Mouse (Mus musculus) embryonic facial prominence, embryonic 15.5 days (tissue): ENCODE results near the gene Gm44502. TPM values are rescaled to one million over a fixed set of nuclear protein-coding genes. Genes with fewer than 3 reads are reported as not detected.

Source experiments
- ATAC-seq: fragments of 200-750 bp; cut with Nextera tagmentation; 2 replicates; pipeline ENCODE4 v1.8.0; 2017; ENCODE audit warnings: low read depth, moderate TSS enrichment; ENCODE audit not compliant: insufficient number of reproducible peaks, low FRiP score, low TSS enrichment
- H3K27ac ChIP-seq: fragments of 300-500 bp; sonication (generic); replicated peaks from 2 replicates; pipeline ENCODE4 v1.5.1; 2015; ENCODE audit warnings: mild to moderate bottlenecking, inconsistent platforms
- H3K27me3 ChIP-seq: fragments of 300-500 bp; sonication (generic); 2 replicates; pipeline ENCODE4 v1.6.1; 2015; ENCODE audit warnings: inconsistent platforms
- H3K36me3 ChIP-seq: fragments of 300-500 bp; sonication (generic); 2 replicates; pipeline ENCODE4 v1.6.1; 2015; ENCODE audit warnings: mild to moderate bottlenecking, inconsistent platforms
- H3K4me1 ChIP-seq: fragments of 300-500 bp; sonication (generic); 2 replicates; pipeline ENCODE4 v1.6.1; 2015; ENCODE audit warnings: inconsistent platforms
- H3K4me2 ChIP-seq: fragments of 300-500 bp; sonication (generic); replicated peaks from 2 replicates; pipeline ENCODE4 v1.6.1; 2015; ENCODE audit warnings: mild to moderate bottlenecking, inconsistent platforms
- H3K4me3 ChIP-seq: fragments of 300-500 bp; sonication (generic); replicated peaks from 2 replicates; pipeline ENCODE4 v1.5.1; 2015; ENCODE audit warnings: mild to moderate bottlenecking, inconsistent platforms
- H3K9ac ChIP-seq: fragments of 300-500 bp; sonication (generic); 2 replicates; pipeline ENCODE4 v1.6.1; 2015; ENCODE audit warnings: inconsistent platforms
- H3K9me3 ChIP-seq: fragments of 300-500 bp; sonication (generic); replicated peaks from 2 replicates; pipeline ENCODE4 v1.6.1; 2016; ENCODE audit warnings: inconsistent platforms
- WGBS: fragments of 180-500 bp; shearing (Covaris S2); methylation state at CpG from one replicate; pipeline ENCODE4 v1.1.7; 2015; 5-methylcytosine and 5-hydroxymethylcytosine counted together
- polyA plus RNA-seq: library from polyadenylated mRNA; unstranded; fragments of >200 nt; fragmentation: Nextera tagmentation; extraction: Ambion mirVana; gene quantifications from 2 replicates; pipeline ENCODE4 v1.2.1, GENCODE M21; 2015

The Gm44502 gene
- polyA plus RNA-seq, 1 experiment from 2014 or later, result not detected

- no peaks in the 10 kb centered on the region for H3K27me3 ChIP-seq
- H3K4me2 ChIP-seq, result peak overlapping the region; percentile 86
- peaks cover 21% of the 10 kb centered on the region for H3K4me1 ChIP-seq
- H3K9me3 ChIP-seq, result no peaks in the 10 kb centered on the region
- H3K36me3 ChIP-seq, result peaks cover 22% of the 10 kb centered on the region
- 83% methylated on average over 19 of the region's 19 CpGs for WGBS
- H3K27ac ChIP-seq, result no peak overlapping the region
- H3K9ac ChIP-seq, result peak overlapping the region; percentile 63
- H3K4me3 ChIP-seq, result peak overlapping the region; percentile 84
- no peak for ATAC-seq
Measured at GRCm38 (mm10) chr15:89428136-89428790, 1.2 kb downstream of the Gm44502 start.

DNA sequence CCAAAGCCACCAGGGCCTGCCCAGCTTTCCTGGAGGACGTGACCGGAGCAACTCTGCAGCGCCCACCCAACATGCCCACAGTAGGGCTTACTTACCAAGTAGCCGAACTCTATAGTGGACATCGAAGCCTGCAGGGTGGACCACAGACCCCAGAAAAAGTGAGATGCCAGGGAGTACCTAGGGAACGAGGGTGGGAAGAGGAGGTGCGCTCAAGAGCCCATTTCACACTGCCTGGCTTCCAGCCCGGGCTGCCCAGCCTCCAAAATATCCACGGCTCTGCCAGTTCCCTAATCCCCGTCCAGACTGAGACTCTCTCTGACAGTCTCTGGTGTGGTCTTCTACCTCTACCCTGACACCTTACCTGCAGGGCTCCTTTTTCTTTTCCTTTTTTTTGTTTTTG, 2.8 kb downstream of the Gm44502 start:
- H3K4me3 ChIP-seq, result no peak overlapping the region
- no peak overlapping the region for H3K27ac ChIP-seq
- H3K4me2 ChIP-seq, result no peak overlapping the region
- no peak overlapping the region for H3K9ac ChIP-seq
- no peak for ATAC-seq
- no peaks in the 10 kb centered on the region for H3K9me3 ChIP-seq
- H3K36me3 ChIP-seq, result peaks cover 22% of the 10 kb centered on the region
- no peaks in the 10 kb centered on the region for H3K27me3 ChIP-seq
- H3K4me1 ChIP-seq, result peaks cover 21% of the 10 kb centered on the region
- 89% methylated on average over 10 of the region's 10 CpGs for WGBS

DNA sequence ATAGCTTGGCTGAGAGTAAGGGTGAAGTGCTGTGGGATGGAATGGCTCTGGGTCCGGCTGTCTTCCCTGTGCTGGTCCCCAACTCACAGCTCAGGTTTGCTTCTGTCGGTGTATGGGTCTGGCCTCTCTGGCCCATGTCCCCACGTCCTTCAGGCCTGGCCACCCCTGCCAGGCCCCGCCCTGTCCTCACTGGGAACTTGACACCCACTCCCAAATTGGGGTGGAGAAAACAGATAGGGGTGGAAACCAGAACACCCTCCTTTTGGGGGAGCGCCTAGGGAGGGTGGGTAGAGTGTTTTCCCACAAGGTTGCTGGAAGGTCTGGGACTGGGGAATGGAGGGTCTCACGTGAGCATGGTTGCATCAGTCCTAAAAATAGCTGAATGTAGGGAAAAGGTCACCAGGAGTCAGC, 3.8 kb downstream of the Gm44502 start, which contains the start of gene Cpt1b:
Gene Cpt1b (minus strand): TSS at position 153 of the 411 bp plus-strand sequence.
- Histone ChIP-seq H3K4me1 (peaks cover 21% of the 10 kb centered on the region), H3K9me3 (no peaks in the 10 kb centered on the region), H3K27me3 (no peaks in the 10 kb centered on the region), H3K36me3 (peaks cover 22% of the 10 kb centered on the region), H3K4me3 (no peak within 1 kb of the TSS), H3K4me2 (no peak within 1 kb of the TSS), H3K9ac (no peak within 1 kb of the TSS), H3K27ac (no peak within 1 kb of the TSS)
- WGBS, result 32% methylated on average over 6 of the region's 6 CpGs
- ATAC-seq, result no peak

DNA sequence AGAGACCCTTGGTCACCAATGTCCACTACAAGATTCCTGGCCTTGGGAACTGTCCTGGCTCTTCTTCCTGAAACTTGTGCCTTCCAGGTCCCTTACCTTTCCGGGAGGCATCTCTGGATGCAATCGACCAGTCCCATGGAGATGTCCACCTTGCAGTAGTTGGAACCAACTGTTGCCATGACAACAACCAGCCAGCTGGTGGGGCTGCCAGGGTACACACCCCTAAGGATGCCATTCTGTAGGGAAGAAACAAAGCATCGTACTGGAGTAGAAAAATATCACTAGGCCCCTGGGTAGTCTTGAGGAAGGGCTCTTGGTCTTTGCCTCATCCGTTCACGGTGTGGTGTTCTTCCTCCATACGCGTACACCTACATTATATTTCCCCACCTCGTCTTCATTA, 4.9 kb downstream of the Gm44502 start:
- H3K4me1 ChIP-seq, result peaks cover 16% of the 10 kb centered on the region
- WGBS, result 85% methylated on average over 8 of the region's 8 CpGs
- H3K4me2 ChIP-seq, result no peak overlapping the region
- H3K4me3 ChIP-seq, result no peak overlapping the region
- H3K27ac ChIP-seq, result no peak overlapping the region
- no peak for ATAC-seq
- no peaks in the 10 kb centered on the region for H3K9me3 ChIP-seq
- no peaks in the 10 kb centered on the region for H3K27me3 ChIP-seq
- H3K9ac ChIP-seq, result no peak overlapping the region
- H3K36me3 ChIP-seq, result peaks cover 22% of the 10 kb centered on the region

GRCm38 (mm10) chr15:89421938-89422337, 7.6 kb downstream of the Gm44502 start:
- ATAC-seq, result no peak
- peaks cover 18% of the 10 kb centered on the region; the same call in 1 of the 2 replicates for H3K36me3 ChIP-seq
- 0 out of 2 replicates have a peak, but pooled peaks cover 5% of the 10 kb centered on the region for H3K4me1 ChIP-seq
- WGBS, result 92% methylated on average over 9 of the region's 9 CpGs
- H3K4me3 ChIP-seq, result no peak overlapping the region
- no peaks in the 10 kb centered on the region for H3K9me3 ChIP-seq
- H3K27ac ChIP-seq, result no peak overlapping the region
- no peak overlapping the region for H3K4me2 ChIP-seq
- no peaks in the 10 kb centered on the region for H3K27me3 ChIP-seq
- no peak overlapping the region for H3K9ac ChIP-seq

- no peak overlapping the region for H3K4me3 ChIP-seq
- H3K9ac ChIP-seq, result no peak overlapping the region
- 85% methylated on average over 8 of the region's 8 CpGs for WGBS
- H3K4me2 ChIP-seq, result no peak overlapping the region
- H3K36me3 ChIP-seq, result 0 out of 2 replicates have a peak, but pooled peaks cover 4% of the 10 kb centered on the region
- H3K4me1 ChIP-seq, result no peaks in the 10 kb centered on the region
- ATAC-seq, result no peak
- H3K9me3 ChIP-seq, result no peaks in the 10 kb centered on the region
- no peaks in the 10 kb centered on the region for H3K27me3 ChIP-seq
- no peak overlapping the region for H3K27ac ChIP-seq
Measured at GRCm38 (mm10) chr15:89415282-89415681, 14.2 kb downstream of the Gm44502 start.

DNA sequence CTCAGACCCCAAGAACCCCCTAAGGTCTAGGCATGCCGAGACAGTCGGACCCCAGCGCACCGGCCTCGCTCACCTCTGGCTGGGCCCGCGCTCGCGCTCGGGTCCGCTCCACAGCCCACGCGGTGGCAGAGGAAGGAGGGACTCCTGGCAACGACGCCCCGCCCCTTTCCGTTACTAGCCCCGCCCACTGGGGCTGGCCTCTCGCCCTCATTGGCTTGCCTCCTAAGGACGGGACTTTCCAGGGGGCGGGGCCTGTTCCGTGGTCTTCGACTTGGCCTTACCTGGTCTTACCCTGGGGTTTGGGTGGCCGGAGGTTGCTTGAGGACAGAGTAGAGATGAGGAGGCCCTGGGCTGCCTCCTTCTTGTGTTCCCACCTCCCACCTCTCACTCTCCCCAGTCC, 19.4 kb downstream of the Gm44502 start, which contains the start of gene Syce3:
Gene Syce3 (minus strand): TSS at position 386 of the 400 bp plus-strand sequence.
- ATAC-seq, result no peak
- 82% methylated on average over 22 of the region's 24 CpGs for WGBS

DNA sequence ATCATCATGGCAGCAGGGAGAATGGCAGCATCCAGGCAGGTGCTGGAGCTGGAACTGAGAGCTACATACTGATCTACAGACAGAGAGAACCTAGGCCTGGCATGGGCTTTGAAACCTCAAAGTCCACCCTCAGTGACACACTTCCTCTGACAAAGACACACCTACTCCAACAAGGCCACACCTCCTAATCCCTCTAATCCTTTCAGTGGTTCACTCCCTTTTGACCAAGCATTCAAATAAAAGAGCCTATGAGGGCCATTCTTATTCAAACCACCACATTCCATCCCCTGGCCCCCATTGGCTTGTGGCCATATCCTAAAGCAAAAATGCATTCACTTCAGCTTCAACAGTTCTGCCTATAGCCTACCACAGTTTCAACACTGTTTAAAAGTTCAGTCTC, 22.8 kb downstream of the Gm44502 start:
- Histone ChIP-seq H3K9me3 (peaks cover 3% of the 10 kb centered on the region; the same call in 1 of the 2 replicates), H3K9ac (no peak overlapping the region), H3K4me1 (no peaks in the 10 kb centered on the region), H3K36me3 (no peaks in the 10 kb centered on the region), H3K4me2 (no peak overlapping the region), H3K27me3 (no peaks in the 10 kb centered on the region), H3K27ac (no peak overlapping the region), H3K4me3 (no peak overlapping the region)
- no peak for ATAC-seq

More for the DNA sequence above, 19.4 kb downstream of the Gm44502 start, which contains the start of gene Syce3:
- Histone ChIP-seq H3K27me3 (no peaks in the 10 kb centered on the region), H3K4me2 (no peak within 1 kb of the TSS), H3K27ac (no peak within 1 kb of the TSS), H3K4me3 (no peak within 1 kb of the TSS), H3K9ac (no peak within 1 kb of the TSS), H3K4me1 (no peaks in the 10 kb centered on the region), H3K36me3 (no peaks in the 10 kb centered on the region), H3K9me3 (peaks cover 3% of the 10 kb centered on the region; the same call in 1 of the 2 replicates)

DNA sequence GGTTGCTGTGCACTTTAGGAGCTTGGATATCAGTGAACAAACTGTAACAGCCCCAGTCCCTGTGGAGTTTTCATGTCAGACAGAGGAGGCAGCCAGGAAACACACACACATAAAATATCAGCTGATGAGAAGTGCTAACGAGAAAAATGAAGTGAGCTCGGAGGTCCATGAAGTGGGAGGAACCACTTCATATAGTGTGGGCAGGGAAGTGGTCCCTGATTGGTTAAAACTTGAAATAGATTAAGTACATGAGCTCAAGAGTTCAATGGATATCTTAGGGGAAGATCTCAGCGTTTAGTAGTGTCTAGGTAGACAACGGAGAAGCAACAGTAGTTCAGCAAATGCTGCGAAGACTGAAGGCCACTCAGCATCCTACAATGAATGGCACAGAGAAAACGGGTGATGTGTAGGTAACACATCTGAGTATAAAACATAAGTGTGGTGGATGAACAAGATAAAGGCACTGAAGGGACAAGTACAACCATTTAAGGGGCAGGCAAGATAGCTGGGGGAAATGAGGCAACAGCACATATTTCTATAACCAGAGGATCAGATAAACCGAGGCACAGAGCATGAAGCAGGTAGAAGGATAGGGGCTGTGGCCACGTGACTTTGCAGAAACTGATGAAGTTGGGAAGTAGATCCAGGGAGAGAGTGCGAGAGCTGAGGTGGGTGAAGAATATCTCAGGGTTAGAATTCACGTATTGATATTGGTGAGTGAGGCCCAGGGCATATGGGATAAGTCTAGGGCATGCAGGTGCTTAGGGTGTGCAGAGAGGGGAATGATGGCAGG, 24.5 kb downstream of the Gm44502 start:
- H3K4me3 ChIP-seq, result no peak overlapping the region
- no peaks in the 10 kb centered on the region for H3K36me3 ChIP-seq
- H3K27ac ChIP-seq, result no peak overlapping the region
- H3K27me3 ChIP-seq, result no peaks in the 10 kb centered on the region
- peaks cover 3% of the 10 kb centered on the region; the same call in 1 of the 2 replicates for H3K9me3 ChIP-seq
- no peak overlapping the region for H3K4me2 ChIP-seq
- H3K4me1 ChIP-seq, result no peaks in the 10 kb centered on the region
- no peak for ATAC-seq
- 82% methylated on average over 10 of the region's 10 CpGs for WGBS
- no peak overlapping the region for H3K9ac ChIP-seq

- 92% methylated on average over 1 of the region's 1 CpGs for WGBS
- H3K36me3 ChIP-seq, result no peaks in the 10 kb centered on the region
- no peak overlapping the region for H3K4me2 ChIP-seq
- H3K27me3 ChIP-seq, result no peaks in the 10 kb centered on the region
- no peak for ATAC-seq
- no peak overlapping the region for H3K4me3 ChIP-seq
- H3K9ac ChIP-seq, result no peak overlapping the region
- H3K4me1 ChIP-seq, result no peaks in the 10 kb centered on the region
- no peak overlapping the region for H3K27ac ChIP-seq
- no peaks in the 10 kb centered on the region for H3K9me3 ChIP-seq
Measured at GRCm38 (mm10) chr15:89402471-89402870, 27.0 kb downstream of the Gm44502 start.

DNA sequence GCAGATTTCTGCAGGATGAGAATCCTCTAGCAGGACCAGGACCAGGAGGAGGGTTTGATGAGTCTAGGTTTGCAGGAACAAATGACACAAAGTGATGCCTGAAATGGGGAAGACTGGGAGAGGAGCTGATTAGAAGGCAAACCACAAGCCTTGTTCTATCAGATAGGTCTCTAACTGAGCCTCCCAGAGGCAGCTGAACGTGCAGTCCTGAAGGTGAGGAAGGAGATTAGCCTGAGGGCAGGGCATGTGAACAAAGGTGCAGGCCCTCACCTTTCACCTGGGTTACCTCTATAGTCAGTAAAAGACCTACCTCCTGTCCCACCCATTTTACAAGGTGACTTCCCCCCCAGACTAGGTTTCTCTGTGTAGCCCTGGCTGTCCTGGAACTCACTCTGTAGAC, 29.8 kb downstream of the Gm44502 start:
- no peak overlapping the region for H3K9ac ChIP-seq
- ATAC-seq, result no peak
- 25% methylated on average over 1 of the region's 1 CpGs for WGBS
- no peaks in the 10 kb centered on the region for H3K36me3 ChIP-seq
- H3K27me3 ChIP-seq, result no peaks in the 10 kb centered on the region
- H3K27ac ChIP-seq, result no peak overlapping the region
- no peaks in the 10 kb centered on the region for H3K4me1 ChIP-seq
- H3K4me2 ChIP-seq, result no peak overlapping the region
- H3K9me3 ChIP-seq, result no peaks in the 10 kb centered on the region
- H3K4me3 ChIP-seq, result no peak overlapping the region
